ENCODE assay signal across 8 mouse cellular contexts in the genomic region with DNA sequence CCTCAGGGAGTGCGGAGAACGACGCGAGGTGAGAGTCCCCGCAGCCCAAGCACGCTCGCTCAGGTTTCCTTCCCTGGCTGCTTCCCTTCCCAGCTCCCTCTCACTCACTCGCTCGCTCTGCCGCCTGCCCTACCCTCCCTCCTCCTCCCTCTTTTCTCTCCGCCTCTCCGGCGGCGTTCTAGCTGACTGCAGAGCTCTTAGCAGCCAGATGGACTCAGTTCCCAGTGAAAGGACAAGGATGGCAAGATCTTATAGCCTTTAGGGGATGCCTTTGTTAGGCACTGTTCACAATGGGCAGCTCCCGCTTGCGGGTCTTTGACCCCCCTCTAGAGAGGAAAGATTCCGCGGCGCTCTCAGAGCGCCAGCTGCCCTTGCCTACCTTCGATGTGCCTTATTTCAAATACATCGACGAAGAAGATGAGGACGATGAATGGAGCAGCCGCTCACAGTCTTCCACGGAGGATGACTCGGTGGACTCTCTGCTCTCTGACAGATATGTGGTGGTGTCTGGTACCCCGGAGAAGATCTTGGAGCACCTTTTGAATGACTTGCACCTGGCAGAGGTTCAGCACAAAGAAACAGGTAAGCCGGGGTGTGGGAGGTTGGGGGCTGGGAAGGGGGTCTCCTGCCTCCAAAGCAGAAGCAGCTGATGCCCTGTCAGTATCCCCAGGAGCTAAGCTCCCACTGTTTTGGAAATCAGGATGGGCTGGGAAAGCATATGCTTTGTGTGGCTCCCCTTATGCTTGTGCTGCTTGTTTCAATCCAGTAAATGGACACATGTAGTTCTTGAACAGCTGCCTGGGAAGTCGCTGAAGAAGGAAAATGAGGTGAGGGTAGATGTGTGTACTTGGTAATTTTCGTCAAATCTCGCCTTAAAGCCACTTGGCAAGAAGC.
A peak's percentile ranks its signal among the peaks of the same experiment; 100 is the strongest.
DNase-seq lines count a peak whose midpoint lies in the region; ATAC-seq and TF ChIP-seq lines count a peak whose summit lies in the region.

No protein-coding gene starts in this region.

- H3K27ac ChIP-seq in heart, embryonic 10.5 days = peak overlapping the region; percentile 78
- H3K27ac ChIP-seq in forebrain, postnatal 0 days (ENCODE audit: low read depth, low read length) = peak overlapping the region; percentile 92
- H3K27ac ChIP-seq in kidney, postnatal 0 days = no peak overlapping the region
- no peak overlapping the region for H3K27ac ChIP-seq in liver, adult 2 months (replicated peaks; ENCODE audit: insufficient read depth, low read depth, low read length)
- peak overlapping the region; percentile 38 for H3K27ac ChIP-seq in olfactory bulb, adult 2 months (ENCODE audit: insufficient read depth, low read depth, low read length)

- peak; percentile 94 for ATAC-seq in forebrain, postnatal 0 days
- peak; percentile 84 for ATAC-seq in kidney, postnatal 0 days (replicated peaks; ENCODE audit: low FRiP score, low read depth)

- TF ChIP-seq POLR2A in liver, adult 2 months (IDR thresholded peaks at IDR 0.05; ENCODE audit: extremely low read depth, insufficient read depth, low read length) = no peak
- no peak for TF ChIP-seq POLR2A in olfactory bulb, adult 2 months (IDR thresholded peaks at IDR 0.05; ENCODE audit: insufficient read depth, low read depth, low read length)

- peaks cover 18% of the 10 kb centered on the region for H3K4me1 ChIP-seq in heart, embryonic 10.5 days
- peaks cover 9% of the 10 kb centered on the region; the same call in 1 of the 2 replicates for H3K4me1 ChIP-seq in forebrain, postnatal 0 days (ENCODE audit: insufficient read depth)
- H3K4me1 ChIP-seq in kidney, postnatal 0 days (replicated peaks; ENCODE audit: insufficient read depth, low read length) = peaks cover 11% of the 10 kb centered on the region
- H3K4me1 ChIP-seq in liver, adult 2 months (ENCODE audit: control insufficient read depth, insufficient read depth, low read length) = peaks cover 5% of the 10 kb centered on the region; the same call in 1 of the 2 replicates
- peaks cover 8% of the 10 kb centered on the region for H3K4me1 ChIP-seq in olfactory bulb, adult 2 months (ENCODE audit: control insufficient read depth, insufficient read depth, low read length)

- no peaks in the 10 kb centered on the region for H3K36me3 ChIP-seq in heart, embryonic 10.5 days
- H3K36me3 ChIP-seq in forebrain, postnatal 0 days (ENCODE audit: insufficient read depth) = no peaks in the 10 kb centered on the region
- no peaks in the 10 kb centered on the region for H3K36me3 ChIP-seq in kidney, postnatal 0 days (ENCODE audit: insufficient read depth, low read length)
- no peaks in the 10 kb centered on the region for H3K36me3 ChIP-seq in liver, adult 2 months (ENCODE audit: control insufficient read depth, insufficient read depth, low read length)

- peak overlapping the region; percentile 67 for H3K4me2 ChIP-seq in forebrain, postnatal 0 days (ENCODE audit: low read depth)
- H3K4me2 ChIP-seq in kidney, postnatal 0 days (ENCODE audit: low read length) = peak overlapping the region; percentile 57

- H3K27me3 ChIP-seq in heart, embryonic 10.5 days (ENCODE audit: insufficient read depth, poor library complexity, severe bottlenecking) = peaks cover 7% of the 10 kb centered on the region
- H3K27me3 ChIP-seq in forebrain, postnatal 0 days (ENCODE audit: insufficient read depth, low read length) = no peaks in the 10 kb centered on the region
- H3K27me3 ChIP-seq in kidney, postnatal 0 days (ENCODE audit: insufficient read depth, low read length) = no peaks in the 10 kb centered on the region
- H3K27me3 ChIP-seq in liver, adult 2 months (ENCODE audit: control insufficient read depth, insufficient read depth, low read length) = no peaks in the 10 kb centered on the region; the same call in 1 of the 2 replicates

- peak overlapping the region; percentile 78 for H3K9ac ChIP-seq in forebrain, postnatal 0 days
- H3K9ac ChIP-seq in kidney, postnatal 0 days (ENCODE audit: low read depth, low read length) = no peak overlapping the region; the same call in 1 of the 2 replicates
- H3K9ac ChIP-seq in liver, adult 2 months (ENCODE audit: low read depth, low read length) = peak overlapping the region; percentile 24; the same call in 1 of the 2 replicates

- DNase-seq in heart, embryonic 10.5 days (ENCODE audit: low spot score) = peak; percentile 79
- no peak for DNase-seq in heart, adult 8-10 months (ENCODE audit: low spot score)
- DNase-seq in cerebellum, adult 8-10 months = peak; percentile 35
- DNase-seq in forebrain, postnatal 0 days = peak; percentile 86
- DNase-seq in kidney, postnatal 0 days (ENCODE audit: low spot score) = peak; percentile 83
- no peak for DNase-seq in liver, adult 2 months (ENCODE audit: extremely low read depth, low read depth, low spot score)
- DNase-seq in spleen, postnatal 36 days (ENCODE audit: low spot score in 2 of 2) = no peak

- TF ChIP-seq CTCF in forebrain, postnatal 0 days (IDR thresholded peaks at IDR 0.05; ENCODE audit: low read depth) = no peak
- TF ChIP-seq CTCF in kidney, postnatal 0 days (IDR thresholded peaks at IDR 0.05; ENCODE audit: low read depth) = no peak
- TF ChIP-seq CTCF in liver, adult 2 months (IDR thresholded peaks at IDR 0.05; ENCODE audit: low read depth, low read length) = no peak
- no peak for TF ChIP-seq CTCF in olfactory bulb, adult 2 months (IDR thresholded peaks at IDR 0.05; ENCODE audit: insufficient read depth, low read depth, low read length)

- H3K9me3 ChIP-seq in heart, embryonic 10.5 days = no peaks in the 10 kb centered on the region
- no peaks in the 10 kb centered on the region for H3K9me3 ChIP-seq in forebrain, postnatal 0 days (ENCODE audit: low read length)
- H3K9me3 ChIP-seq in kidney, postnatal 0 days (replicated peaks; ENCODE audit: low read length) = no peaks in the 10 kb centered on the region

- H3K79me2 ChIP-seq in liver, adult 2 months (ENCODE audit: control insufficient read depth, insufficient read depth, low read length) = no peaks in the 10 kb centered on the region

- H3K4me3 ChIP-seq in heart, embryonic 10.5 days = peak overlapping the region; percentile 58
- H3K4me3 ChIP-seq in forebrain, postnatal 0 days (ENCODE audit: low read depth, low read length) = peak overlapping the region; percentile 69
- H3K4me3 ChIP-seq in kidney, postnatal 0 days (replicated peaks; ENCODE audit: low read depth, low read length) = peak overlapping the region; percentile 24
- no peak overlapping the region; the same call in 1 of the 2 replicates for H3K4me3 ChIP-seq in liver, adult 2 months (ENCODE audit: insufficient read depth, low read depth, low read length)
- peak overlapping the region; percentile 64 for H3K4me3 ChIP-seq in olfactory bulb, adult 2 months (ENCODE audit: insufficient read depth, low read depth, low read length)

- 11% methylated on average over 32 of the region's 32 CpGs for WGBS in heart, embryonic 10.5 days
- 4% methylated on average over 32 of the region's 32 CpGs for WGBS in forebrain, postnatal 0 days
- 10% methylated on average over 32 of the region's 32 CpGs for WGBS in kidney, postnatal 0 days
- 21% methylated on average over 32 of the region's 32 CpGs for WGBS in liver, adult 2 months
- WGBS in olfactory bulb, adult 2 months = 7% methylated on average over 32 of the region's 32 CpGs

Comparison
In these comparisons a context has a peak if more than half of its experiments do, and no peak if none do; other contexts are left out.
1. DNase-seq: peak in heart, embryonic 10.5 days (single experiment), cerebellum, adult 8-10 months (single experiment), forebrain, postnatal 0 days (single experiment) and kidney, postnatal 0 days (single experiment); none in heart, adult 8-10 months (single experiment), liver, adult 2 months (single experiment) and spleen, postnatal 36 days (0 of 2).
2. H3K27ac ChIP-seq: peak in heart, embryonic 10.5 days (single experiment), forebrain, postnatal 0 days (single experiment) and olfactory bulb, adult 2 months (single experiment); none in kidney, postnatal 0 days (single experiment) and liver, adult 2 months (single experiment).